Mouse (Mus musculus): Measurements from ENCODE around the gene Lrfn3. TPM values are rescaled to one million over a fixed set of nuclear protein-coding genes. Genes with fewer than 3 reads are reported as not detected.
A peak's percentile ranks its signal among the peaks of the same experiment; 100 is the strongest.

Gene Lrfn3
- total RNA-seq, 2 experiments from 2014 or later: 1.5 to 1.8 TPM

GRCm38 (mm10) chr7:30320946-30321345 lies 41.6 kb downstream of the Lrfn3 start:
- intact Hi-C loops (cut with DNase I; ENCODE audit: low total_unique reads): no loop called here
- no peak for DNase-seq

GRCm38 (mm10) chr7:30318142-30318541 lies 44.4 kb downstream of the Lrfn3 start:
- intact Hi-C loops (cut with DNase I; ENCODE audit: low total_unique reads): no loop called here
- DNase-seq: no peak

DNA sequence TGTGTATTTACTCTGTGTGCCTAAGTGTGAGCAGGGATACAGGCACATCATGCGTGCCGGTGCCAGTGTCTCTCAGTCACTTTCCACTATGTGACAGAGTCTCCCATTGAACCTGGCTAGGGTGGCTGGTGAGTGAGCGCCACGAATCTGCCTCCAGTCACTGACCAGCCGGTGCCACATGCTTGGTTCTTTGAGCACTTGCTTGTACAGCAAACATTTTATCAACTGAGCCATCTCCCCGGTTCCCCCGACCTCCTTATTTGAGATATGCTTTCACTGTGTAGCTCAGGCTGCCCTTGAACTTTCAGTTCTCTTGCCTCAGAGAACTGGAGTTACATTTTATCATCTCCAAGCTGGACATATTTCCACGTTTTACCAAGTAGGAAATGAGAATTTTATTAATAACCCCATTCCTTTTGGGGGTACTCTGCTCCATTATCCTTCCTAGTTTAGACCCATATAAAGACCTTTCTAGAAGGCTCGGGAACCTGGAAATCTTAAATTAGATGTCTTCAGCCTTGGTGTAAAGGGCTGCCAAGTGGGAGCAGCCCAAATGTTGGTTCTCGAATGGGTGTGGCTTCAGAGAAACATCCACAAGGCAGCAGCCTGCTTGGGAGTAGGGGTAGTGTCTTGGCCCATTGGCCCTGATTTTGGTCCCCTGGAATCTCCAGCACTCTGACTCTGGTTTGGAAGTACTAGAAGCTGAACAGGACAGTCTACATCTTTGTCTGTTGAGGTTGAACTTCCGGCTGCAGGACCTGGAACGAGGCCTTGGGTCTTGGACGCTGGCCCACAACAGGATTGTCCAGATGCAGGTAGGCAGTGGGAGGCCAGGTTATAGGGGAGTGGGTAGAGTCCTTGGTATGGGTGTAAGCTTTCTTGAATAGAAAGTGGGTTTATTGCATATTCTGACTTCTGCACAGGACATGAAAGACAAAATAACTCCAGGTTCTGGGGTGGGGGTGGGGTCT lies 46.7 kb downstream of the Lrfn3 start:
- peak; percentile 4 for DNase-seq
- intact Hi-C loops (cut with DNase I; ENCODE audit: low total_unique reads): no loop called here

GRCm38 (mm10) chr7:30314721-30315155 lies 47.8 kb downstream of the Lrfn3 start, which contains the start of gene Syne4:
Gene Syne4 (plus strand): TSS chr7:30314807.
- intact Hi-C loops (cut with DNase I; ENCODE audit: low total_unique reads): no loop called here
- DNase-seq: peak; percentile 3

- DNase-seq: peak; percentile 2
These were observed 48.8 kb downstream of the Lrfn3 start for GRCm38 (mm10) chr7:30313666-30314320.

DNA sequence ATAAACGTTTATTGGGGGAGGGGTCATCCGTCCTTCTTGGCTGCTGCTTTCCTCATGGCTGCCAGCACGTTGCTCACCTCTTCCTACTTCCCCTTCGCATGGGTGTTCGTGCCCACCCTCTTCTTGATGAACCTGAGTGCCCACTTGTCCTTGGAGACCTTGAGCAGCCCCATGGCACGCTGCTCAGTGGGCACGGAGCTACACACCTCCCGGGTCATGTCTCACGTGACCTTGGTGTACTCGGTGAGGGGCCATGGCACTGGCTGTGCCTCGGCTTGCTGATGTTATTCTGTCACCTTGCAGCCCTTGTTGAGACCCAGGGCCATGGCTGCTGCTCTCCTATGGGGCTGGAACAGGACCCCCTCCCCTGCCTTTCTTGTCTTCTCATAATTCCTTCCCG lies 52.4 kb downstream of the Lrfn3 start:
- no peak for DNase-seq
- intact Hi-C loops (cut with DNase I; ENCODE audit: low total_unique reads): no loop called here

More at GRCm38 (mm10) chr7:30313666-30314320, 48.8 kb downstream of the Lrfn3 start:
- intact Hi-C loops (cut with DNase I; ENCODE audit: low total_unique reads): no loop called here

DNA sequence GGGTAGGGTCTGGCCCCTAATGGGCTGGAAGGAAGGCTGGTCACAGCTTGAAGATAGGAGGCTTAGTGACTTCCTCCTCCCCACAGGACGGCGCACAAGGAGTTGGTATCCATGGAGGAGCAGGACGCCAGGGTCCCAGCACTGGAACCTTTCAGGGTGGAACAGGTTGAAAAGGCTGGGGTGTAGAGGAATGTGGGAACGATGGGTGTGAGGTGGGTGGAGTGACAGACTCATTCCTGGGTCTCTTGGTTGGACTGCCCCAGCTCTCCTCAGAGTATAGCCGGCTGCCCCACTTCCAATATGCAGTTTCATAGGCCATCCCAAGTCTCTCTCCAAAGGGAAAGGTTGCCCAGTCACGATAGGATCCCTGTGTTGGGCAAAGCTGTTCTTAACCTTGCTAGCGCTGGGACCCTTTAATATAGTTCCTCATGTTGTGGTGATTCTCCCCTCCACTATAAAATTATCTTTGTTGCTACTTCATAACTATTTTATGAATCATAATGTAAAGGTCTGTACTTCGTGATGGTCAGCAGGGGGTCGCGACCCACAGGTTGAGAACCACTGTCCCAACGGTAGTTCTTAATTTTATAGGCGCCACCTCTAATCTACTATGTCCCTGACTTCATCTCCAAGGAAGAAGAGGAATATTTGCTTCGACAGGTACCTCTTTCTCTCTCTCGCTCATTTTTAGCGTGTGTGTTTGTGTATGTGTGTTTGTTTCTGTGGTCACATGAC lies 53.0 kb downstream of the Lrfn3 start:
- intact Hi-C loops (cut with DNase I; ENCODE audit: low total_unique reads): loop anchor here (10.0 kb wide), 1 partner anchor 75 kb away; the partner anchor contains the start of genes Ovol3, Polr2i and Tbcb
- DNase-seq: no peak

DNA sequence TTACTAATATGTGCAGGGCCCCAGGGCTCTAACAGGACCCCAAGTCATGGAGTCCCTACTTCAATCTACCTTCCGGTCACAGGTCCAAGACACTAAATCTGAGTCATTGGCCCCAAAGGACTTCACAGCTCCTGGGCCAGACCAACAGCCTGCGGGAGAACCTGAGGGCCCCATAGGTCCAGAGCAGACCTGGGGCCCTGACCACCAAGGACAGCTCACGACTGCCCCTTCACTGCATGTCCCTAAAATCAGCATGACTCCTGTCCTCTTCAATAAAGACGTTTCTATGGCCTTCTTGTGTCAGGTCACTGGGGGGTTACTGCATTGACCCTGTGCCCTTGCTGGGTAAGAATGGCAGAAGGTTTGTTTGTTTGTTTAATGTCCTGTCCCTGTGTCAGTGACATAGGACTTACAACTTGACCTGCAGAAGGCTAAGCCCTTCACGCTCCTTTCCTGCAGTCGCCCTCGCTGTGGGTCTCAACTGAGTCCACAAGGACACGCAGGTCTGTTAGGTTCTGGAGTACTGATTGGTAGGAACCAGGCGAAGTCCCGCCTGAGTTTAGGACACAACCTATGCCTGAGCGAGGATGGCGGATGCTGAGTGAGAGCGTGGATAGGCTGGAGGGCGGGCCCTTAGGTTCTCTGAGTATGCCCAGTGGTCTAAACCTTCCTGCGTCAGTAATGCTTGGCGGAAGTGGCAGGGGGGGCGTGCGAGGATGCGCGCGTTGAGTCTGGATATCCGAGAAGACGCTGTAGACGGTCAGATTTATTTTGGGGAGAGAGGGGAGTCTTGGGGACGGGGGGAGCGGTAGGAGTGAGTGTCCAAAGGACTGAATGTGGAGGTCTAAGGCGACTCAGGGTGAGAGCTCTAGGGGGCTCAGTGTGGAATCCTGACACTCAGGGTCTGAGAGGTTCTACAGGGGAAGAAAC lies 54.2 kb downstream of the Lrfn3 start, which contains the start of gene Alkbh6:
TSS of gene Alkbh6 (plus strand) at position 642 of the 930 bp plus-strand sequence.
- peak; percentile 93 for DNase-seq
- intact Hi-C loops (cut with DNase I; ENCODE audit: low total_unique reads): loop anchor here (10.0 kb wide), 1 partner anchor 74 kb away; the partner anchor contains the start of genes Ovol3, Polr2i and Tbcb

- intact Hi-C loops (cut with DNase I; ENCODE audit: low total_unique reads): loop anchor here (10.0 kb wide), 1 partner anchor 71 kb away; the partner anchor contains the start of genes Ovol3, Polr2i and Tbcb
- no peak for DNase-seq
These were observed 56.3 kb downstream of the Lrfn3 start for GRCm38 (mm10) chr7:30306083-30306779.

Other genes starting within 250 kb of the Lrfn3 start
- gene Zfp382, start 240.8 kb downstream of the Lrfn3 start, total RNA-seq (2021): 1 to 10 TPM; 1.6 to 2.9 TPM
- gene Zfp146, start 193.0 kb downstream of the Lrfn3 start, total RNA-seq (2021): 10 to 100 TPM; 23.5 to 27.0 TPM
- gene Cox7a1, start 178.6 kb downstream of the Lrfn3 start, total RNA-seq (2021): 100 to 1,000 TPM; 827 to 966 TPM
- gene Capns1, start 164.0 kb downstream of the Lrfn3 start, total RNA-seq (2021): 100 to 1,000 TPM; 275 to 320 TPM
- gene Polr2i, start 130.8 kb downstream of the Lrfn3 start, total RNA-seq (2021): 10 to 100 TPM; 56.0 to 61.2 TPM
- gene Tbcb, start 130.5 kb downstream of the Lrfn3 start, total RNA-seq (2021): 10 to 100 TPM; 26.8 to 37.2 TPM
- under 1 TPM in 1 of 2 experiments, not detected in 1; 0.33 TPM for gene Ovol3, start 127.0 kb downstream of the Lrfn3 start, total RNA-seq (2021)
- gene Thap8, start 82.7 kb downstream of the Lrfn3 start, total RNA-seq (2021): under 1 TPM; 0.16 to 0.29 TPM
- gene Wdr62, start 82.4 kb downstream of the Lrfn3 start, total RNA-seq (2021): 1 to 10 TPM; 2.9 to 3.1 TPM
- 10 to 100 TPM; 18.2 to 20.9 TPM for gene Clip3, start 71.0 kb downstream of the Lrfn3 start, total RNA-seq (2021)
- gene Alkbh6, start 54.1 kb downstream of the Lrfn3 start, total RNA-seq (2021): 10 to 100 TPM; 16.0 to 17.4 TPM
- gene Syne4, start 48.0 kb downstream of the Lrfn3 start, total RNA-seq (2021): 1 to 10 TPM; 1.0 to 1.1 TPM
- gene E130208F15Rik, start 41.0 kb downstream of the Lrfn3 start, total RNA-seq (2021): under 1 TPM; 0.51 to 0.78 TPM
- gene Sdhaf1, start 38.9 kb downstream of the Lrfn3 start, total RNA-seq (2021): 10 to 100 TPM in 1 of 2 experiments, 1 to 10 TPM in 1; 7.8 to 10.6 TPM
- gene Tyrobp, start 51.0 kb upstream of the Lrfn3 start, total RNA-seq (2021): 10 to 100 TPM in 1 of 2 experiments, 1 to 10 TPM in 1; 7.8 to 10.4 TPM
- gene Hcst, start 57.1 kb upstream of the Lrfn3 start, total RNA-seq (2021): under 1 TPM in 1 of 2 experiments, not detected in 1; 0.94 TPM
- under 1 TPM; 0.21 to 0.33 TPM for gene Nfkbid, start 59.0 kb upstream of the Lrfn3 start, total RNA-seq (2021)
- 1 to 10 TPM; 1.9 to 2.3 TPM for gene Aplp1, start 82.8 kb upstream of the Lrfn3 start, total RNA-seq (2021)
- not detected for gene Kirrel2, start 94.9 kb upstream of the Lrfn3 start, total RNA-seq (2021)
- not detected for gene Nphs1, start 95.5 kb upstream of the Lrfn3 start, total RNA-seq (2021)
- gene Prodh2, start 130.8 kb upstream of the Lrfn3 start, total RNA-seq (2021): not detected
- 1 to 10 TPM in 1 of 2 experiments, under 1 TPM in 1; 0.98 to 2.4 TPM for gene Arhgap33, start 172.3 kb upstream of the Lrfn3 start, total RNA-seq (2021)
- gene Hspb6, start 189.4 kb upstream of the Lrfn3 start, total RNA-seq (2021): 100 to 1,000 TPM; 455 to 476 TPM
- gene Proser3, start 189.5 kb upstream of the Lrfn3 start, total RNA-seq (2021): 1 to 10 TPM; 3.9 to 4.8 TPM
- 1 to 10 TPM; 8.4 to 9.1 TPM for gene Lin37, start 197.1 kb upstream of the Lrfn3 start, total RNA-seq (2021)
- 10 to 100 TPM; 49.6 to 50.1 TPM for gene U2af1l4, start 200.5 kb upstream of the Lrfn3 start, total RNA-seq (2021)
- gene Gm49396, start 200.6 kb upstream of the Lrfn3 start, total RNA-seq (2021): 1 to 10 TPM in 1 of 2 experiments, under 1 TPM in 1; 0.74 to 1.7 TPM
- 10 to 100 TPM; 83.4 to 92.7 TPM for gene Psenen, start 200.9 kb upstream of the Lrfn3 start, total RNA-seq (2021)
- under 1 TPM; 0.60 to 0.88 TPM for gene Igflr1, start 202.7 kb upstream of the Lrfn3 start, total RNA-seq (2021)
- gene Kmt2b, start 226.0 kb upstream of the Lrfn3 start, total RNA-seq (2021): 10 to 100 TPM; 14.1 to 15.2 TPM
- not detected for gene Zbtb32, start 236.1 kb upstream of the Lrfn3 start, total RNA-seq (2021)

Data from gastrocnemius, postnatal 14 days (tissue).